Comparison of ENCODE assay signal across 26 mouse cellular contexts in genomic region chr14:79902355-79902754, GRCm38 (mm10).
DNase-seq lines count a peak whose midpoint lies in the region; ATAC-seq lines count a peak whose summit lies in the region.
"Had no signal": no experiment of that assay in that cellular context is flagged by ENCODE, and none has a peak within 500 bp of the region (broad histone marks: within the 10 kb centered on the region; RNA-seq: fewer than 3 reads in every experiment).

No protein-coding gene starts in this region.

- no peak overlapping the region for H3K4me3 ChIP-seq in forebrain, embryonic 14.5 days (ENCODE audit: low read depth, low read length)
- H3K4me3 ChIP-seq in forebrain, embryonic 10.5 days, result no peak overlapping the region
- H3K4me3 ChIP-seq in midbrain, embryonic 11.5 days (ENCODE audit: low read depth, low read length), result no peak overlapping the region
- H3K4me3 ChIP-seq in midbrain, embryonic 14.5 days (replicated peaks; ENCODE audit: low read depth, low read length), result no peak overlapping the region
- H3K4me3 ChIP-seq in neural tube, embryonic 13.5 days, result no peak overlapping the region
- H3K4me3 ChIP-seq: erythroblast, embryonic 14.5 days; heart, adult 2 months; heart, embryonic 12.5 days; kidney, embryonic 15.5 days had no signal

- H3K36me3 ChIP-seq in forebrain, embryonic 14.5 days (ENCODE audit: control insufficient read depth, insufficient read depth, low read length), result no peaks in the 10 kb centered on the region
- no peaks in the 10 kb centered on the region for H3K36me3 ChIP-seq in forebrain, embryonic 10.5 days (replicated peaks)
- no peaks in the 10 kb centered on the region for H3K36me3 ChIP-seq in midbrain, embryonic 11.5 days (ENCODE audit: control insufficient read depth, insufficient read depth, low read length)
- H3K36me3 ChIP-seq in midbrain, embryonic 14.5 days (ENCODE audit: control insufficient read depth, insufficient read depth, low read length), result no peaks in the 10 kb centered on the region
- H3K36me3 ChIP-seq in neural tube, embryonic 13.5 days, result no peaks in the 10 kb centered on the region
- H3K36me3 ChIP-seq: heart, embryonic 12.5 days; kidney, embryonic 15.5 days had no signal

- H3K27ac ChIP-seq in forebrain, embryonic 14.5 days (ENCODE audit: low read depth, low read length), result no peak overlapping the region
- no peak overlapping the region for H3K27ac ChIP-seq in forebrain, embryonic 10.5 days
- no peak overlapping the region for H3K27ac ChIP-seq in midbrain, embryonic 11.5 days (ENCODE audit: low read depth, low read length)
- H3K27ac ChIP-seq in midbrain, embryonic 14.5 days (replicated peaks; ENCODE audit: low read depth, low read length), result no peak overlapping the region
- H3K27ac ChIP-seq in neural tube, embryonic 13.5 days (replicated peaks), result no peak overlapping the region
- H3K27ac ChIP-seq: heart, adult 2 months; kidney, embryonic 15.5 days; liver, embryonic 14.5 days had no signal

- H3K9ac ChIP-seq in forebrain, embryonic 14.5 days (ENCODE audit: low read length), result no peak overlapping the region
- no peak overlapping the region for H3K9ac ChIP-seq in midbrain, embryonic 11.5 days (ENCODE audit: low read length)
- H3K9ac ChIP-seq in midbrain, embryonic 14.5 days (replicated peaks; ENCODE audit: low read length), result no peak overlapping the region
- H3K9ac ChIP-seq in neural tube, embryonic 13.5 days, result no peak overlapping the region
- H3K9ac ChIP-seq: heart, embryonic 12.5 days; kidney, embryonic 15.5 days; liver, embryonic 14.5 days had no signal

- no peak for DNase-seq in forebrain, embryonic 14.5 days (ENCODE audit: low spot score)
- no peak for DNase-seq in forebrain, embryonic 10.5 days (ENCODE audit: extremely low spot score, low spot score)
- DNase-seq in midbrain, embryonic 11.5 days (ENCODE audit: low spot score, missing footprints), result no peak
- DNase-seq in midbrain, embryonic 14.5 days, result no peak
- no peak for DNase-seq in neural tube, embryonic 10.5 days (ENCODE audit: extremely low spot score, low spot score)
- no peak for DNase-seq in right cerebral cortex, postnatal 25 days
- DNase-seq: adrenal gland, postnatal 14 days; cerebellum, adult 11 months; cerebellum, adult 9-10 months; embryo, embryonic 11 days; heart, adult 2 months; heart, postnatal 4 days; kidney, adult 18-20 months; kidney, postnatal 25 days; liver; lung, adult 2 months; lung, postnatal 14 days; thymus, adult 2 months; thymus, postnatal 36 days had no signal

- WGBS in forebrain, embryonic 14.5 days, result 28% methylated on average over 1 of the region's 1 CpGs
- 55% methylated on average over 1 of the region's 1 CpGs for WGBS in forebrain, embryonic 10.5 days
- 38% methylated on average over 1 of the region's 1 CpGs for WGBS in midbrain, embryonic 11.5 days
- 6% methylated on average over 1 of the region's 1 CpGs for WGBS in midbrain, embryonic 14.5 days
- WGBS in neural tube, embryonic 13.5 days, result 0% methylated on average over 1 of the region's 1 CpGs

- no peaks in the 10 kb centered on the region for H3K9me3 ChIP-seq in forebrain, embryonic 14.5 days (replicated peaks; ENCODE audit: control insufficient read depth, low read length)
- no peaks in the 10 kb centered on the region for H3K9me3 ChIP-seq in forebrain, embryonic 10.5 days
- no peaks in the 10 kb centered on the region for H3K9me3 ChIP-seq in midbrain, embryonic 11.5 days (ENCODE audit: control insufficient read depth, low read length)
- H3K9me3 ChIP-seq in midbrain, embryonic 14.5 days (ENCODE audit: control insufficient read depth, low read length), result no peaks in the 10 kb centered on the region
- no peaks in the 10 kb centered on the region for H3K9me3 ChIP-seq in neural tube, embryonic 13.5 days
- H3K9me3 ChIP-seq: heart, embryonic 12.5 days; kidney, embryonic 15.5 days had no signal

- peaks cover 17% of the 10 kb centered on the region for H3K4me1 ChIP-seq in forebrain, embryonic 14.5 days (ENCODE audit: control insufficient read depth, insufficient read depth, low read length)
- peaks cover 43% of the 10 kb centered on the region for H3K4me1 ChIP-seq in forebrain, embryonic 10.5 days
- H3K4me1 ChIP-seq in midbrain, embryonic 11.5 days (ENCODE audit: control insufficient read depth, insufficient read depth, low read length), result peaks cover 8% of the 10 kb centered on the region
- H3K4me1 ChIP-seq in midbrain, embryonic 14.5 days (ENCODE audit: control insufficient read depth, insufficient read depth, low read length), result 0 out of 2 replicates have a peak, but pooled peaks cover 5% of the 10 kb centered on the region
- peaks cover 24% of the 10 kb centered on the region for H3K4me1 ChIP-seq in neural tube, embryonic 13.5 days (replicated peaks)

- no peak overlapping the region for H3K4me2 ChIP-seq in forebrain, embryonic 14.5 days (ENCODE audit: low read length)
- H3K4me2 ChIP-seq in midbrain, embryonic 11.5 days, result no peak overlapping the region
- no peak overlapping the region for H3K4me2 ChIP-seq in midbrain, embryonic 14.5 days (ENCODE audit: low read length)
- no peak overlapping the region for H3K4me2 ChIP-seq in neural tube, embryonic 13.5 days
- H3K4me2 ChIP-seq: heart, embryonic 12.5 days; kidney, embryonic 15.5 days had no signal

- H3K27me3 ChIP-seq in forebrain, embryonic 14.5 days (replicated peaks; ENCODE audit: control insufficient read depth, insufficient read depth, low read length), result no peaks in the 10 kb centered on the region
- no peaks in the 10 kb centered on the region for H3K27me3 ChIP-seq in forebrain, embryonic 10.5 days (ENCODE audit: poor library complexity, severe bottlenecking)
- peaks cover 4% of the 10 kb centered on the region for H3K27me3 ChIP-seq in midbrain, embryonic 11.5 days (ENCODE audit: control insufficient read depth, insufficient read depth, low read length)
- H3K27me3 ChIP-seq in midbrain, embryonic 14.5 days (ENCODE audit: control insufficient read depth, insufficient read depth, low read length), result no peaks in the 10 kb centered on the region
- H3K27me3 ChIP-seq in neural tube, embryonic 13.5 days, result peaks cover 15% of the 10 kb centered on the region; the same call in 1 of the 2 replicates
- H3K27me3 ChIP-seq: heart, embryonic 12.5 days; kidney, embryonic 15.5 days had no signal

- ATAC-seq in forebrain, embryonic 14.5 days, result 0 out of 2 replicates have a peak, but pooled peaks have one; percentile 18
- ATAC-seq in midbrain, embryonic 11.5 days (ENCODE audit: low FRiP score), result peak; percentile 72
- ATAC-seq in midbrain, embryonic 14.5 days (ENCODE audit: low FRiP score, low TSS enrichment), result no peak
- ATAC-seq in neural tube, embryonic 13.5 days (ENCODE audit: low read depth), result 0 out of 2 replicates have a peak, but pooled peaks have one; percentile 30
- ATAC-seq: CD4-positive, CD25-positive, alpha-beta regulatory T cell, adult 4 months; forebrain, embryonic 16.5 days had no signal
